Mouse (Mus musculus) left cerebral cortex, adult 2 months (tissue): ENCODE results near the gene Khdc1b. TPM values are rescaled to one million over a fixed set of nuclear protein-coding genes. Genes with fewer than 3 reads are reported as not detected.
"Not testable (repeated sequence)": the region's sequence is repeated elsewhere in the genome, so short reads cannot be mapped to it uniquely, and the experiment has no call there.

ENCODE experiments used
- DNase-seq, 2 experiments: peaks; one replicate each; pipeline ENCODE4 v3.0.0; 2021 to 2022; ENCODE audit warnings: low spot score in 2 of 2, mixed read lengths in 1 of 2; ENCODE audit errors: extremely low spot score in 1 of 2
- H3K27ac ChIP-seq: fragments of 200-600 bp; 2 replicates; pipeline ENCODE4 v1.8.1; 2022
- H3K4me3 ChIP-seq: fragments of 200-600 bp; 2 replicates; pipeline ENCODE4 v1.8.1; 2022
- CTCF ChIP-seq: fragments of 200-600 bp; IDR thresholded peaks from 2 replicates; pipeline ENCODE4 v1.8.1; 2022; ENCODE audit warnings: antibody characterized with exemption, mild to moderate bottlenecking, moderate library complexity
- intact Hi-C: fragments of 180-260 bp; cut with DNase I; formaldehyde crosslinking; loops from one replicate; pipeline ENCODE4 v1.15.1; 2025
- long read RNA-seq, 2 experiments: library from polyadenylated mRNA; stranded (forward); transcript quantifications; one replicate each; pipeline ENCODE4 v2.0.0; 2021; ENCODE audit warnings: borderline mapping rate in 2 of 2
- total RNA-seq, 2 experiments: library from RNA; stranded (reverse); gene quantifications; 2 replicates each; pipeline ENCODE4 v1.2.3; 2021

Khdc1b gene
- not detected for total RNA-seq
- long read RNA-seq, experiment 1 = 0 reads
- long read RNA-seq, experiment 2 = 0 reads

DNA sequence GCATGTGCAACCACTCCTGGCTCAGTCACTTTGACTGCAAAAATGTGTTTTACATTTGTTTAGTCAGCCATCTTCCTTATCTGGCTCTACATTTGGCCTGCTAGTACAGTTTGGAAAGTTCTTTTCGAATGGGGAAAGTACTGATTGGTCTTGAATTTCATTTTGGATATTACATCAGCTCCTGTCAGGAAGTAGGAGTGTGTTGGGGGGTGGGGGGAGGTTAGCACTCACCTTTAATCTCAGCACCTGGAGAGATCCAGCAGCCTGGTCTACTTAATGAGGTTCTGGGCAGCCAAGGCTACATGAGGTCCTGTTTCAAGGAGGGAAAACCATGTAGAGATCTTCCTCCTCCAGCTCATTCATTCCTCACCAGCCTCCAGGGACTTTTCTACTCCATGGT lies at the start of gene Khdc1b:
Khdc1b (plus strand) TSS at position 301 of the 400 bp plus-strand sequence.
- TF ChIP-seq CTCF = no peak
- no peak for DNase-seq
- intact Hi-C loops = no loop called here
- no peak within 1 kb of the TSS for H3K4me3 ChIP-seq
- no peak within 1 kb of the TSS for H3K27ac ChIP-seq

DNA sequence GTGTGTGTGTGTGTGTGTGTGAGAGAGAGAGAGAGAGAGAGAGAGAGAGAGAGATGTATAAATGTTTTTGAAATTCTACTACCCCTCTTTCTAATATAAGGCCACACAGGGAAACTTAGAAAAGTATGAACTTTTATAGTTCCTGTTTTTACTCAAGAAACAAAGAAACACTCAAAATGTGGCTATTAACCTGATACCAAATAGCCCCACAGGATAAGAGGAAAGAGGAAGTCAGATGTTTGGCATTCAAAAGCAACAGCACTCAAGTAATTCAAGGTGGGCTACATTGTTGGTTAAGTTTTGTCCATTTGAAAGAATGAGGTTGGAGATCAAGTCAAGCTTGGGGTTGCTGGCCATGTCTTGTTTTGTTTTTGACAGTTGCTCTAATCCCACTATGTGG lies 47.5 kb upstream of the Khdc1b start:
- no peak for TF ChIP-seq CTCF

DNA sequence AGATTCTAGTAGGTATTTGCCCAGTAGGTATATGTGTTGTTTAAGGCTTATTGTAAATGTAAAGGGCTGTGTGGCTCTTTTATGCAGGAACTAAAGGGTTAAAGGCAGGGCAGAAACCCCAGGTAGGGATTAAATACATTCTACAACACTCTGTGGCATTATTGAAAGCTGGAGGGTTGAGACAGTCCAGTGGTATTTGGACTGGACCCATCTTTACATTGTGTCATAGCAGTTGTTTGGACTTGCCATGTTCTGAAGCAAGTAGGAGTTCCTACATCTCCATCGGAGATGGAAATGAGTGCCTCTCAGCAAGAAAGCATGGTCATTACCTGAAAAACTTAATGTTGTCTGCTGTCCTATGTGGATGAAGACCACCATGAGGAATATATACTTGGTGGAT lies 42.6 kb upstream of the Khdc1b start:
- DNase-seq = no peak
- intact Hi-C loops = loop anchor here (5.0 kb wide), 2 partner anchors 68 to 403 kb away; no protein-coding TSS in a partner anchor
- no peak overlapping the region for H3K4me3 ChIP-seq
- no peak for TF ChIP-seq CTCF
- H3K27ac ChIP-seq = no peak overlapping the region

More for the DNA sequence above, 47.5 kb upstream of the Khdc1b start:
- intact Hi-C loops = no loop called here
- no peak for DNase-seq
- no peak overlapping the region for H3K4me3 ChIP-seq
- no peak overlapping the region for H3K27ac ChIP-seq

DNA sequence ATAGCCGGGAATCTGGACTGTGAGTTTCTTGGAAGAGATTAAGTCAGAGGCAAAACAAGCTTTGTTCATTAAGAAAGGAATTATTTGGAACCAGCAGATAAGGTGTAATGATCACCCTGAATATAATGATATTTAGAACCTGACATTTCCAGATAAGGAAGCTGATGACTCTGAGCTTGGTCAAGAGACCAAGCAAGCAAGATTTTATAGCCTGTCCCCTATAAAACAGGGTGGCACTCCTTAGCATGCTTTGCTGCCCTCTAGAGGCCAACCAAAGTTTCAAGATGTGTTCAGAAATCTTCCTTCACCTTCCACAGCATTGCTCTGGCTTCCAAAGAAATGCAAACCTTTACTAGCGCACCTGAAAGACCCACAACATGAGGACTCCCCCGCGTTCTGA lies 39.1 kb upstream of the Khdc1b start:
- DNase-seq = peak; percentile 37 to 58
- peak; percentile 80 for TF ChIP-seq CTCF
- H3K4me3 ChIP-seq = no peak overlapping the region
- intact Hi-C loops = loop anchor here (1.0 to 5.0 kb wide), 4 partner anchors 72 to 407 kb away; partner anchors contain the start of gene Tmem14a
- no peak overlapping the region for H3K27ac ChIP-seq

DNA sequence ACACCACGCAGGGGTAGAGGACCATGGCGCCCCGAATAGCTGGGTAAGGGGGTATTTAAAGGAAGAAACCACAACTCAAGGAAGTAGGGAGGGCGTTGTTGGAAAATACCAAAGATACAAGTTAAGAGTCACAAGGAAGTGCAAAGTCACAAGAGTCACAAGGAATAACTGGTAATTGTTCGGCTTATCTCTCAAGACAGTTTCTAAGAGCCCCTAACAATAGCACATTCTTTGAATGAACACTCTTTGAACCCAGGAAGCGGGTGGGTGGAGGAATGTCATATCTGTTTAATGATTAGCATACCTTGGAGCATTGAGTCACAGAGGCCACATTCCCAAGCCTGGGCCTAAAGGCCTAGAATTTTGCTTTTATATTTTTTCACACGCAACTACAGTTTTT lies 38.6 kb upstream of the Khdc1b start:
- intact Hi-C loops = loop anchor here (1.0 to 5.0 kb wide), 4 partner anchors 72 to 407 kb away; partner anchors contain the start of gene Tmem14a
- not testable (repeated sequence) for H3K27ac ChIP-seq

GRCm38 (mm10) chr1:21349341-21349740 lies 34.0 kb upstream of the Khdc1b start, which contains the start of gene Khdc1a:
Khdc1a (plus strand) TSS chr1:21349641.
- no peak for DNase-seq
- intact Hi-C loops = no loop called here
- no peak for TF ChIP-seq CTCF
- Histone ChIP-seq H3K27ac (no peak within 1 kb of the TSS), H3K4me3 (no peak within 1 kb of the TSS)

More for the DNA sequence above, 38.6 kb upstream of the Khdc1b start:
- DNase-seq, H3K4me3 ChIP-seq: not testable (repeated sequence)

GRCm38 (mm10) chr1:21368031-21368430 lies 15.3 kb upstream of the Khdc1b start, which contains the start of gene Khdc1c:
Khdc1c (plus strand) TSS chr1:21368331.
- intact Hi-C loops, H3K27ac ChIP-seq: not testable (repeated sequence)

DNA sequence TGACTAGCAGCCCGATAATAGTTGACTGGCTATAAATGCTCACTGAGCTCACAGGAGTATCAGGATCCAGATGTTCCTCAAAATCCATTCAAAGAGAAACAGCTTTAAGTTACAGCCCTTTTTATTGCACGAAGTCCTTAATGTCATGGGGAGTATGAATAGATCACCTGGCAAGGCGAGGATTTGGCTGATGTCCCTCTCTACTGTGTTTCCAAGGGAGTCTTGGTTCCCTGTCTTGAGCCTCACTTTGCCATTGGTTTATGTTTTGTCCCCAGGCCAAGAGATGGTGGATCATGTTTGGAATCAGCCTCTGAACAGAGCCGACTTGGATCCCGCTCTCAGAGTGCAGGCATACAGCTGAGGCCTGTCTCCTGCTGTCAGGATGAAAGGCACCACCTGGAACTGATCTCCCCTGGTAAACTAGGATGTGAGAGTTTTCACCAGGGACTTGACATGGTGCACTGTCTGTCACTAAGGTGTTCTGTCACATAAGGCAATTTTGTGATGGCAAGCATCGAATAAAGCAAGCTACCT lies 7.8 kb downstream of the Khdc1b start:
- H3K27ac ChIP-seq = no peak overlapping the region
- TF ChIP-seq CTCF = no peak
- no peak overlapping the region for H3K4me3 ChIP-seq
- DNase-seq = no peak
- intact Hi-C loops = no loop called here

More at GRCm38 (mm10) chr1:21368031-21368430, 15.3 kb upstream of the Khdc1b start, which contains the start of gene Khdc1c:
- DNase-seq, H3K4me3 ChIP-seq: not testable (repeated sequence)

DNA sequence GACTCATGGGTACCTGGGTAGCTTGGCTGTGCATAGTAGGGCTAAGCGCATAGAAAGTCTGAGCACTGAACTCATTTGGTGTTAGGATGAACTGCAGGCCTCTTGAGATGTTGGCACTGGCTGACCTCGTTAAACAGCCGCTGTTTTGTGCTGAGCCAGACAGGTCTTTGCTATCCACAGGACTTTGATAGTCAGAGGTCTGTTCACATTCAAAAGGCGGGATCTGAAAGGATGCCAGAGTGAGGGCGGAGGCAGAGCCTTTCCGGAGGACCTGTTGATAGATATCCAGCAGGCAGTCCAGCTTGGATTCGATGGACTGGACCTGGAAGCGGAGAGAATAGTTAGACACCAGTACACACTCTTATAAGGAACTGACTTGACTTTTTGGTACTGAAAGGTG lies 19.4 kb downstream of the Khdc1b start:
- intact Hi-C loops = no loop called here
- no peak for TF ChIP-seq CTCF

DNA sequence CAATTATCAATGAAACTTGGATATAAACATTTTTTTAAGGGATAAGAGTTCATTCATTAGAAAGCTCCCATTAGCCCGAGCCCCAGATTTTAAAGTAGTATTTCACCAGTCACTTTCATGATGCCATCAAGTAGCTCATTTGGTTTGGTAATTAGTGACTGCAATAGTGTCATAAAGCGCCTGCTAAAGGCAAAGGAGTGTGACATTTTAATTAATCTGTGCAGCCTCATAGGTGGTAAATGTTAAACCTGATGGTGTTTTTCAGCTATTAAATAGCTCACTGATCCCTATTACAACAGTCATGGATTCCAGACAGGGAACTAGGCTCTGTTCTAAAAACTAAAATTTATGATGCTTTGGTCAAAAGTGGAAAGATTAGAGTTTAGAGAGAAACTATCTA lies 23.9 kb downstream of the Khdc1b start:
- intact Hi-C loops = loop anchor here (5.0 kb wide), 1 partner anchor 190 kb away; the partner anchor contains the start of gene Tmem14a

More for the DNA sequence above, 19.4 kb downstream of the Khdc1b start:
- Histone ChIP-seq H3K27ac (no peak overlapping the region), H3K4me3 (no peak overlapping the region)
- DNase-seq = no peak

DNA sequence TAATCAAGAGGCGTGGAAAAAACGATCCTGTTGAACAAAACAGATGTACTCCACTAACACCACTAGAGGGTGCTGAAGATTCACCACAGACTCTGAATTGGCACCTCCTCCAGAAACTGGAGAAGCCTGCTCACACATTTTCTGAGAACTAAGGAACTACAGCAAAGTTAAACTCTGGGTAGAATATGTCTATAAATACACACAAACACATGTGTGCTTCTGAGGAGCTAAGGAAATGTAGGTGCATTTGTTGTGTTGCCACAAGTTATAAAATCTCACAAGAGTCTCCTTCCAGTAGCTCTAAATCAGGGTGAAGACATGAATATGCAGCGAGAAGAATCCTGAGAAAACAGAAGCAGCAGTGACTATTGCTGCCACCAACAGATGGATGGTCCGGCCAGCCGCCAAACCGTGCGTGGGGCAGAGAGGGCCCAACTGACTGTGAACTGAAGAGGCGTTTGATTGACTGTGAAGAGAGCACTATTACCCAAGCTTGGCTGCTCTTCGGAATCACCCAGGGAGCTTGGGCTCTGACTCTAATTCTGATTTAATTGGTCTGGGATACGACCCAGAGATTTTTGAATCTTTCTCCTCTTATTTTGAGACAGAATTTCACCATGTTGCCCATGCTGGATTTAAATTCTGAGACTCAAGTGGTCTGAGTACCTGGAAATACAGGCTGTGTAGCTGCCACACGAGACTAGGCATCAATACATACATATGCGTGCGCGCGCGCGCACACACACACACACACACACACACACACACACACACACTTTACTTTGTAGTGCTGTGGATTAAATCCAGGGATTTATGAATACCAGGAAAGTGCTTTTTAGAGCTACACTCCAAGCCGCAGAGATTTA lies 28.2 kb downstream of the Khdc1b start:
- Histone ChIP-seq H3K4me3 (peak overlapping the region; percentile 9; the same call in 1 of the 2 replicates), H3K27ac (peak overlapping the region; percentile 80)
- peak; percentile 92 for TF ChIP-seq CTCF
- DNase-seq = peak; percentile 66 to 85
- intact Hi-C loops = loop anchor here (1.0 to 10.0 kb wide), 4 partner anchors 143 to 856 kb away; no protein-coding TSS in a partner anchor

More for the DNA sequence above, 23.9 kb downstream of the Khdc1b start:
- TF ChIP-seq CTCF = no peak
- Histone ChIP-seq H3K4me3 (no peak overlapping the region), H3K27ac (no peak overlapping the region)
- DNase-seq = no peak

DNA sequence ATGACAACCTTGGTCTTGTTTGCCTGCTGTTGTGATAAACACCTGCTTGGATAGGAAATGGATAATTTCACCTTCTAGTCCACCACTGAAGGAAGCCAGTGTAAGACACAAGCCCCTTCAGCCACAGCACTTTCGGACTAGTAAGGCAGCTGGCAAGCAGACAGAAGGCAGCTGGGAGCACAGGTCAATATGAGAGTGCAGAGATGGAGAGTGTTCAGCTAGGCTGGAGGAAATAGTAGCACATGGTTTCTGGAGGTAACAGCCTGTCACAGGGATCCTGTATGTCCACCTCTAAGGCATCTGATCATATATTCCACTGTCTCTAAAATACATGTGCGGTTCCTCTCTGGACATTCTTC lies 28.8 kb downstream of the Khdc1b start:
- Histone ChIP-seq H3K27ac (peak overlapping the region; percentile 80), H3K4me3 (no peak overlapping the region)
- TF ChIP-seq CTCF = no peak
- intact Hi-C loops = loop anchor here (5.0 to 10.0 kb wide), 2 partner anchors 143 to 265 kb away; no protein-coding TSS in a partner anchor
- no peak for DNase-seq
